Mouse (Mus musculus) E14TG2a.4 (cell line): ENCODE measurements around the gene Plekha5.
"Not testable (repeated sequence)": the region's sequence is repeated elsewhere in the genome, so short reads cannot be mapped to it uniquely, and the experiment has no call there.

Source experiments
- CTCF ChIP-seq: conservative IDR thresholded peaks from 2 replicates; pipeline ENCODE4 v1.5.1; 2014; ENCODE audit warnings: low read length
- NANOG ChIP-seq: IDR thresholded peaks from 2 replicates; pipeline ENCODE4 v1.6.1; 2014; ENCODE audit warnings: borderline replicate concordance, low read length, mixed read lengths

DNA sequence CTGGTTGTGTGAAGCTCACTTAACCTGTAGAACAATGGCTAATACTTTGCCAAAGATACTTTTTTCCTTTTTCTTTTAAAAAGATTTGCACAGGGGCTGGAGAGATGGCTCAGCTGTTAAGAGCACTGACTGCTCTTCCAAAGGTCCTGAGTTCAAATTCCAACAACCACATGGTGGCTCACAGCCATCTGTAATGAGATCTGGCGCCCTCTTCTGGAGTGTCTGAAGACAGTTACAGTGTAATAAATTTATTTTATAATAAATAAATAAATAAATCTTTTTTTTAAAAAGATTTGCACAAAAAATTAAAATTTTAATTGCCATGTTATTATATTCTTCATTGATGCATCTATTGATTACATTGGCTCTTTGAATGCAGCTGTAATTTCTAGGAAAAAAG is 77.0 kb downstream of the Plekha5 start:
- not testable (repeated sequence) for TF ChIP-seq NANOG
- TF ChIP-seq CTCF, result peak; percentile 8; the same call in 1 of the 2 replicates
